Mouse (Mus musculus): ENCODE results near the gene Gsdma2. TPM values are rescaled to one million over a fixed set of nuclear protein-coding genes. Genes with fewer than 3 reads are reported as not detected.
A peak's percentile ranks its signal among the peaks of the same experiment; 100 is the strongest.
"Not testable (repeated sequence)": the region's sequence is repeated elsewhere in the genome, so short reads cannot be mapped to it uniquely, and the experiment has no call there.

The Gsdma2 gene
- polyA plus RNA-seq, 1 experiment from 2014 or later: not detected

DNA sequence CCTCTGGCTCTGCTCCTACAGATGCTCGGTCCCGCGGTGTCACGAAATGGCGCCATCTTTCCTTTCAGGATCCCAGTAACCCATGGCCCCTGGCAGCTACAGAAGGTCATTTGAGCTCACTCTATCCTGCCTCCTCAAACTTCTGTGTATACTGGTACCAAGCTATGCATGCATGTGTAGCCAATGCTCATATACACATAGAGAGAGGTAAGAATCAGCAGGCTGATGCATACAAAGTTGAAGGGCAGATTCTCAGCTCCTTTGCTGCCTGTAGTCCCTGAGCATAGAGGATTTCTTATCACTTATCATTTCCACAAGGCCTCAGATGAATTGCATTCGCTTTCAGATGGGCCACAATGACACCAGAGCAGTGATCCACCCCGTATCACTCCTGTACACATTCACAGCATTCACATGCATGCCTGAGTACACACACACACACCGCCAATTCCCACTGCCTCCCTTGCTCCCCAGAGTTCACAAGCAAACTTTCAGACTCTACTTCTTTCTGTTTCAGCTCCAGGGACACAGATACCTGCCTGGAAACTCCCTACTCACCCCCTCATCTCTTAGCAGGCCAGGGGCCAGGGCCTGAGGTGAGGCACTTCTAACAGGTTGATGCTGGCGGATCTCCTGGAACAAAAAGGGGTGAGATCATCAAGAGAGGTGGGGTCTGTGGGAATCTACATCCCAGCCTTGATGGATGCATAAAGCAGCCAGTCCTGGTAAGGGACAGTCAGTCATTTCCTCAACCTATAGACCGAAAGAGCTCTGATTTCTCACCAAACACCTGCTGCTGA lies 20.7 kb upstream of the Gsdma2 start, which contains the start of the genes Gm12355 and Gsdma3:
TSS of gene Gm12355 (minus strand) at position 51 of the 800 bp plus-strand sequence.
TSS of gene Gsdma3 (plus strand) at position 750 of the 800 bp plus-strand sequence.
- H3K4me3 ChIP-seq (replicated peaks): no peak within 1 kb of the TSS
- H3K9ac ChIP-seq (replicated peaks): no peak within 1 kb of the TSS
- no peak for ATAC-seq
- no peaks in the 10 kb centered on the region for H3K27me3 ChIP-seq
- H3K4me2 ChIP-seq (replicated peaks): no peak within 1 kb of the TSS
- H3K36me3 ChIP-seq: no peaks in the 10 kb centered on the region
- 89% methylated on average over 10 of the region's 10 CpGs for WGBS
- no peaks in the 10 kb centered on the region for H3K4me1 ChIP-seq (replicated peaks)
- H3K27ac ChIP-seq: no peak within 1 kb of the TSS
- H3K9me3 ChIP-seq: peaks cover 4% of the 10 kb centered on the region; the same call in 1 of the 2 replicates

DNA sequence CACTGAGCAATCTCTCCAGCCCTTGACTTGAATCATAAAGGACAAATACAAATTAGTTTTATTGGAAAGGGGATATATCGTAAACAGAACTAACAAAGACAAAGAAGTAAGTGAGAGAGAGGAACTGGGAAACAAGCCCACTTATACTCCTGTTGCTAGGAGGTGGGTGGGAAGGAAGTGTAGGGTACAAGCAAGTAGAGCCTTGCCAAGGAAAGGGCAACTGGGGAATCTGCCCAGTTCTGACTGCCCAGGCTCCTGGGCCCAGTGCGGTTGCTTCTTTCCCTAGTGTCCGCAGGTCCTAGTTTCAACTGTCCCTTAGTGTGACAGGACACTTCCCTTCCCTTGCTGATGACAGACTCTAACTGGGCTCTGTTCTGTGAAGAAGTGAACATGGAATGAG lies 17.9 kb upstream of the Gsdma2 start:
- H3K9ac ChIP-seq (replicated peaks): no peak overlapping the region
- ATAC-seq: no peak
- no peaks in the 10 kb centered on the region for H3K9me3 ChIP-seq
- no peaks in the 10 kb centered on the region for H3K27me3 ChIP-seq
- H3K4me1 ChIP-seq (replicated peaks): no peaks in the 10 kb centered on the region
- no peak overlapping the region for H3K27ac ChIP-seq
- H3K4me3 ChIP-seq (replicated peaks): no peak overlapping the region
- no peaks in the 10 kb centered on the region for H3K36me3 ChIP-seq
- H3K4me2 ChIP-seq (replicated peaks): no peak overlapping the region
- WGBS: 90% methylated on average over 3 of the region's 3 CpGs

DNA sequence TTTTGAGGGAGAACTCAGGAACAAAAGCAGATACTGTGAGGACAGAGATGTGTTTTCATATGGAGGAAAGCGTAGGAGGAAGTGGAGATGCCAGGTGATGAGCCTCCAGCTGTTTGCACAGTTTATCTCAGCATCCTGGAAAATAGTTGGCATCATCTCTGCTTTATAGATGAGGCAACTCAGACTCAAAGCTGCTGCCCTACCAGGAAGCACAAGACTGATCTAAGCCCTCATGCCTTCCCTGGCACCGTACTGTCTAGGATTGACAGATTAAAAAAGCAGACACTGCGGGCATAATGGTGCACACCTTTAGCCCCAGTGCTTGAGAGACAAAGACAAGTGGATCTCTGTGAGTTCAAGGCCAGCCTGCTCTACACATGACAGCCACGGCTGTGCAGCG lies 15.9 kb upstream of the Gsdma2 start:
- H3K36me3 ChIP-seq: no peaks in the 10 kb centered on the region
- H3K9me3 ChIP-seq: no peaks in the 10 kb centered on the region
- no peak overlapping the region for H3K4me3 ChIP-seq (replicated peaks)
- no peaks in the 10 kb centered on the region for H3K27me3 ChIP-seq
- no peak for ATAC-seq
- H3K4me1 ChIP-seq (replicated peaks): no peaks in the 10 kb centered on the region
- H3K4me2 ChIP-seq (replicated peaks): no peak overlapping the region
- no peak overlapping the region for H3K27ac ChIP-seq
- H3K9ac ChIP-seq (replicated peaks): no peak overlapping the region
- WGBS: 93% methylated on average over 5 of the region's 5 CpGs

DNA sequence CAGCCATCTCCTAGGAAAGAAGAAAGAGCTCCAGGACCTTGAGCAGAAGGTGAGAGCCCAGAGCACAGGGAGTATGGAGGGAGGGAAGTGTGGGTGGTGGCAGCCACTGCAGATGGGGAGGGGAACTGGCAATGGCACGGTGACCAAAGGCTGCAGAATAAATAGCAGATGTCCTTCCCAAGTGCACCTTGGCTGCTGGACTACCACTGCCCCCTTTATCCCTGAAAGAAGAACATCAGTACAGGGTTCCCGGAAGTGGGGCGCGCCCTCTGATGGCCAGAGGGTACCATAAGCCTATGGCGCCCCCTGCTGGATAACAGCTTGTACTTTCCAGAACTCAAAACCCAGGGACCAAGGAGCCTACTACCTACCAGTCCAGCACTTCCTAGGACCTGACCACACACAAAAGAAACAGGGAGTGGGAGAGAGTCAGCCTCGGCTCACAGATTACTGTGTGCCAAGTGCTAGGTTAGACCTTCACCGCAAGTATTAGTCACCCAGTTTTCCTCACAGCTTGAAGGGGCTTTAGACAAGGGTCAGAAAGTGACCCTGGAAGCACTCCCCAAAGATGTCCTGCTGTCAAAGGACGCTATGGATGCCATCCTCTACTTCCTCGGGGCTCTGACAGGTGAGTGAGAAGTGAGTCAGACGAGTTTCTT lies 11.1 kb upstream of the Gsdma2 start:
- H3K27ac ChIP-seq; H3K4me2 ChIP-seq (replicated peaks); H3K4me3 ChIP-seq (replicated peaks); H3K4me1 ChIP-seq (replicated peaks); H3K36me3 ChIP-seq; ATAC-seq; H3K27me3 ChIP-seq; H3K9ac ChIP-seq (replicated peaks); H3K9me3 ChIP-seq: not testable (repeated sequence)
- WGBS: 41% methylated on average over 10 of the region's 10 CpGs

DNA sequence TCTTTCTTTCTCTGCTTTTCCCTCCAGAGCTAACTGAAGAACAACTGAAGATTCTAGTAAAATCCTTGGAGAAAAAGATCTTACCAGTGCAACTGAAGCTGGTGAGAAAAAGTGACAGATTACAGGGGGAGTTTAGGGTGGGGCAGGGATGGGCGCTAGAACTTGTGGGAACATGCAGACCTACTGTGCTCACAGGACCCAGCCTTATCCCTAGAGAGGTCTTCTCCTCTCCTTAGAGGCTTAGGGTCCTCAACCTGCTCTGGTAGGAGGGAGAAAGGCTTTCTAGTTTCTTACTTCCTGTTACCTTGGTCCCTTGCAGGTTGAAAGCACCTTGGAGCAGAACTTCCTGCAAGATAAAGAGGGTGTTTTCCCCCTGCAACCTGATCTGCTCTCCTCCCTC lies 9.1 kb upstream of the Gsdma2 start:
- H3K9me3 ChIP-seq: no peaks in the 10 kb centered on the region
- H3K4me3 ChIP-seq (replicated peaks): no peak overlapping the region
- H3K36me3 ChIP-seq: no peaks in the 10 kb centered on the region
- no peak overlapping the region for H3K9ac ChIP-seq (replicated peaks)
- H3K27me3 ChIP-seq: no peaks in the 10 kb centered on the region
- WGBS: 81% methylated on average over 1 of the region's 1 CpGs
- no peak overlapping the region for H3K4me2 ChIP-seq (replicated peaks)
- H3K27ac ChIP-seq: no peak overlapping the region
- ATAC-seq: no peak
- H3K4me1 ChIP-seq (replicated peaks): no peaks in the 10 kb centered on the region

DNA sequence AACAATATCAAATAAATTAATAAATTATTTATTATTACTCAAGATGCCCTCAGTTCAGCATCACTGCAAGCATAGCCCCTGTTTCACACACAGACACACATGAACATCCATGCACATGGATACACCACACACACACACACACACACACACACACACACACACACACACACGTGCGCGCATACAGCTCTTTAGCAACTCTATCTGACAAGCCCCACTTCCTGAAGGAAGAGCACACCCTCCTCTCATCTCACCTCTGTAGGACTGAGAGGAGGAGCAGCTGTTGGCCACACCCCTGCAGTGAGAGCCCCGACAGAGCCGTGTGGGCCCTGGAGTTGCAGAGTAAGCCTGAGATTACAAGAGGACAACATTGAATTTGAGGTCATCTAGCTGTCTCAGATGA lies 6.5 kb upstream of the Gsdma2 start:
- Histone ChIP-seq H3K36me3 (no peaks in the 10 kb centered on the region), H3K4me2 (replicated peaks) (no peak overlapping the region), H3K27ac (no peak overlapping the region), H3K27me3 (no peaks in the 10 kb centered on the region), H3K4me1 (replicated peaks) (no peaks in the 10 kb centered on the region), H3K4me3 (replicated peaks) (no peak overlapping the region), H3K9me3 (no peaks in the 10 kb centered on the region), H3K9ac (replicated peaks) (no peak overlapping the region)
- ATAC-seq: no peak
- 75% methylated on average over 5 of the region's 5 CpGs for WGBS

DNA sequence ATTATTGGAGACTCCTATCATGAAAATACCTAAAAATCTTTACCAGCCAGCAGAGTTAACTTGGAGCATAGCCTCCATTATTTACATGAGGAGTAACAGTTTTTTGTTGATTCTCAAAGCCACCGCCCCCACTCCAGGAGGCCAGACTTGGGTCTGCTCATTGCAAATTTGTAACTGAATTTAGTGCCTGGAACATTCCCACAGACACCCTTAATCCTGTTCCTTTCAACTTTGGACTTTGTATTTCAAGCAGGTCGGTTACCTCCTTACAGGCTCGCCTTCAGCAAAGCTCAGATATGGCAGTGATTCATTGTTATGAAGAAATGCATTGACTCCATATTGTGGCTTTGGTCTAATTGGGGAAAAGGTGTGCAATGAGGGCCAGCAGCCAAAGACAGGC lies 1.8 kb upstream of the Gsdma2 start:
- no peaks in the 10 kb centered on the region for H3K36me3 ChIP-seq
- 92% methylated on average over 3 of the region's 3 CpGs for WGBS
- H3K27ac ChIP-seq: no peak overlapping the region
- H3K9me3 ChIP-seq: no peaks in the 10 kb centered on the region
- no peak for ATAC-seq
- 0 out of 2 replicates have a peak, but pooled peaks cover 4% of the 10 kb centered on the region for H3K27me3 ChIP-seq
- H3K4me3 ChIP-seq (replicated peaks): no peak overlapping the region
- no peaks in the 10 kb centered on the region for H3K4me1 ChIP-seq (replicated peaks)
- no peak overlapping the region for H3K4me2 ChIP-seq (replicated peaks)
- H3K9ac ChIP-seq (replicated peaks): no peak overlapping the region

DNA sequence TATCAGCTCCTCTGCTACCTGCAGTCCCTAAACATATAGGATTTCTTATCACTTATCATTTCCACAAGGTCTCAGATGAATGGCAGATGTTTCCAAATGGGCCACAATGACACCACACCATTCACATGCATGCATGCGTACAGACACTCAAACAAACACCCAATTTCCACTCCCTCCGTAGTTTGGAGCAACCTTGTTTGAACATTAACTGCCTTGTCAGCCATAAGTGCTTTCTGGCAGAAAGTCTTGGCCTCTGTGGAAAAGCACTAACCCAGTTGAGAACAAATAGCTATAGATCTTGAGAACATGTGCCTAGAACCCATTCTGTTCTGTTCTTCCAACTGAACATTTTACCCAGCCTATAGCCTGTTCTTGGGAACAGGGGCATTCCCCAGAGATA lies 613 bp upstream of the Gsdma2 start:
- Histone ChIP-seq H3K9ac (replicated peaks) (no peak overlapping the region), H3K9me3 (no peaks in the 10 kb centered on the region), H3K4me2 (replicated peaks) (no peak overlapping the region), H3K4me1 (replicated peaks) (no peaks in the 10 kb centered on the region), H3K27me3 (0 out of 2 replicates have a peak, but pooled peaks cover 4% of the 10 kb centered on the region), H3K27ac (no peak overlapping the region), H3K4me3 (replicated peaks) (no peak overlapping the region), H3K36me3 (no peaks in the 10 kb centered on the region)
- 78% methylated on average over 2 of the region's 2 CpGs for WGBS
- ATAC-seq: no peak

DNA sequence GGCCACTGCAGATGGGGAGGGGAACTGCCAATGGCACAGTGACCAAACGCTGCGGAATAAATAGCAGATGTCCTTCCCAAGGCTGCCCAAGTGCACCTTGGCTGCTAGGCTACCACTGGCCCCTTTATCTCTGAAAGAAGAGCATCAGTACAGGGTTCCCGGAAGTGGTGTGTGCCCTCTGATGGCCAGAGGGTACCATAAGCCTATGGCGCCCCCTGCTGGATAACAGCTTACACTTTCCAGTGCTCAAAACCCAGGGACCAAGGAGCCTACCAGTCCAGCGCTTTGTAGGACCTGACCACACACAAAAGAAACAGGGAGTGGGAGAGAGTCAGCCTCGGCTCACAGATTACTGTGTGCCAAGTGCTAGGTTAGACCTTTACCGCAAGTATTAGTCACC lies 8.5 kb downstream of the Gsdma2 start:
- H3K27me3 ChIP-seq; H3K9me3 ChIP-seq; H3K4me3 ChIP-seq (replicated peaks); ATAC-seq; H3K4me2 ChIP-seq (replicated peaks); H3K27ac ChIP-seq; H3K9ac ChIP-seq (replicated peaks); H3K4me1 ChIP-seq (replicated peaks); H3K36me3 ChIP-seq: not testable (repeated sequence)
- WGBS: 9% methylated on average over 7 of the region's 7 CpGs

DNA sequence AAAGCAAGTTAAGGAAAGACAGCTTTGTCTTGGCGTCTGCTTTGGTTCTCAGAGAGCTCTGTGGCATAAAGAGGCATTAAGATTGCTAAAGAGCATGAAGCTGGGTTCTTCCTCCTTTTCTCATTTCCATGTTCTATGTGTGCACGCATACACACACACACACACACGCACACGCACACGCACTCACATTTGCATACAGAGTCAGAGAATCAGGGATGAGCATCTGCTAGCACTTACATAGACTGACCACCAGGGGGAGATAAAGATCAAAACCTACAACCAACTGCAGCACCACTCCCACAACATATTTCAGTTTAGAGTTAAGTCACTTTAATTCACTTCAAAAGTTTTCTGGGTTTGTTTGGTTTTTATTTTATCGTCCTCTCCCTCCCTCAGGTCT lies 14.0 kb downstream of the Gsdma2 start:
- 12% methylated on average over 6 of the region's 6 CpGs for WGBS
- H3K36me3 ChIP-seq: no peaks in the 10 kb centered on the region
- no peaks in the 10 kb centered on the region for H3K4me1 ChIP-seq (replicated peaks)
- no peaks in the 10 kb centered on the region for H3K27me3 ChIP-seq
- H3K9me3 ChIP-seq: no peaks in the 10 kb centered on the region
- peak overlapping the region; percentile 33 for H3K4me2 ChIP-seq (replicated peaks)
- no peak overlapping the region for H3K4me3 ChIP-seq (replicated peaks)
- ATAC-seq: 0 out of 2 replicates have a peak, but pooled peaks have one; percentile 43
- no peak overlapping the region for H3K27ac ChIP-seq
- peak overlapping the region; percentile 8; the same call in 1 of the 2 replicates for H3K9ac ChIP-seq (replicated peaks)

DNA sequence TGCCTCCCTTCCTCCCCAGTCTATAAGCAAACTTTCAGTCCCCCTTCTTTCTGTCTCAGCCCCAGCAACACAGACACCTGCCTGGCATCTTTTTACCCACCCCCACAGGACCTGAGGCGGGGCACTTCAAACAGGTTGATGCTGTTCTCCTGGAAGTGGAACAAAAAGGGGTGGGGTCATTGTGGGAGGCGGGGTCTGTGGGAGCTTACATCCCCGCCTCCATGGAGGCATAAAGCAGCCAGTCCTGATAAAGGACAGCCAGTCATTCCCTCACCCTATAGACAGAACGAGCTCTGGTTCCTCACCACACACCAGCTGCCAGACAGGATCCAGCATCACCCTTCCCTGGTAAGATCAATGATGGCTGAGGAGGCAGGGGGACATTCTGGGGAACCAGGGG lies 17.5 kb downstream of the Gsdma2 start, which contains the start of gene Gsdma:
TSS of gene Gsdma (plus strand) at position 261 of the 400 bp plus-strand sequence.
- no peaks in the 10 kb centered on the region for H3K36me3 ChIP-seq
- 34% methylated on average over 4 of the region's 4 CpGs for WGBS
- H3K9ac ChIP-seq (replicated peaks): no peak within 1 kb of the TSS
- H3K27ac ChIP-seq: no peak within 1 kb of the TSS
- no peak within 1 kb of the TSS for H3K4me2 ChIP-seq (replicated peaks)
- ATAC-seq: no peak
- peaks cover 17% of the 10 kb centered on the region for H3K27me3 ChIP-seq
- no peak within 1 kb of the TSS for H3K4me3 ChIP-seq (replicated peaks)
- H3K4me1 ChIP-seq (replicated peaks): no peaks in the 10 kb centered on the region
- H3K9me3 ChIP-seq: no peaks in the 10 kb centered on the region

DNA sequence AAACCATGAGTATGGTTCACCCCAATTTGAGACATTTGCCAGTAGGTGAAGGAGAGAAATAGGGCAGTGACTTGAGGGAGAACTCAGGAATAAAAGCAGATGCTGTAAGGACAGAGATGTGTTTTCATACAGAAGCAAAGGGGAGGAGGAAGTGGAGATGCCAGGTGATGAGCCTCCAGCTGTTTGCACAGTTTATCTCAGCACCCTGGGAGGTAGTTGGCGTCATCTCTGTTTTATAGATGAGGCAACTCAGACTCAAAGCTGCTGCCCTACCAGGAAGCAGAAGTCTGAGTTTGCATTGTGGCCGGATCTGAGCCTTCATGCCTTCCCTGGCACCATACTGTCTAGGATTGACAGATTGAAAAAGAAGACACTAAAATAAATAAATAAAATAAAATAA lies 22.4 kb downstream of the Gsdma2 start:
- no peak overlapping the region for H3K27ac ChIP-seq
- H3K9ac ChIP-seq (replicated peaks): no peak overlapping the region
- no peak overlapping the region for H3K4me3 ChIP-seq (replicated peaks)
- no peak for ATAC-seq
- H3K4me2 ChIP-seq (replicated peaks): no peak overlapping the region
- no peaks in the 10 kb centered on the region for H3K36me3 ChIP-seq
- H3K9me3 ChIP-seq: no peaks in the 10 kb centered on the region
- no peaks in the 10 kb centered on the region for H3K4me1 ChIP-seq (replicated peaks)
- H3K27me3 ChIP-seq: peaks cover 30% of the 10 kb centered on the region
- WGBS: 66% methylated on average over 2 of the region's 2 CpGs
